Mouse (Mus musculus) Patski (cell line): ENCODE data around the gene Uba3. TPM values are rescaled to one million over a fixed set of nuclear protein-coding genes. Genes with fewer than 3 reads are reported as not detected.

ENCODE experiments used
- ATAC-seq: fragments of 100-300 bp; one replicate; pipeline ENCODE4 v1.8.0; 2021
- CTCF ChIA-PET: fragments of 350-600 bp; sonication (Branson Sonifier 250); formaldehyde crosslinking; loops from one replicate; lab custom pipeline; 2022; ENCODE audit warnings: inconsistent platforms; lab: Charles Lee
- POLR2A ChIA-PET: fragments of 350-600 bp; sonication (Branson Sonifier 250); formaldehyde crosslinking; loops from one replicate; lab custom pipeline; 2022; ENCODE audit warnings: antibody characterized with exemption, inconsistent platforms; lab: Charles Lee
- DNase-seq: peaks from one replicate; pipeline ENCODE4 v3.0.0-alpha.2; 2011; ENCODE audit warnings: low read depth, low spot score
- H3K27me3 ChIP-seq: fragments of 371-371 bp; one replicate; pipeline ENCODE4 v1.5.1; 2021
- CTCF ChIP-seq: fragments of 100-300 bp; IDR thresholded peaks from one replicate; pipeline ENCODE4 v1.5.1; 2021
- in situ Hi-C: fragments of 300-500 bp; cut with MboI; formaldehyde crosslinking; loops from 3 replicates; pipeline ENCODE4 v1.11.1; 2018; ENCODE audit warnings: low pct_unique_long_range_greater_than_20kb, mixed read lengths
- polyA plus RNA-seq: library from polyadenylated mRNA; unstranded; gene quantifications from one replicate; pipeline ENCODE4 v1.2.3, GENCODE M21; 2021

The Uba3 gene
- polyA plus RNA-seq, 1 experiment from 2014 or later, result 118 TPM

DNA sequence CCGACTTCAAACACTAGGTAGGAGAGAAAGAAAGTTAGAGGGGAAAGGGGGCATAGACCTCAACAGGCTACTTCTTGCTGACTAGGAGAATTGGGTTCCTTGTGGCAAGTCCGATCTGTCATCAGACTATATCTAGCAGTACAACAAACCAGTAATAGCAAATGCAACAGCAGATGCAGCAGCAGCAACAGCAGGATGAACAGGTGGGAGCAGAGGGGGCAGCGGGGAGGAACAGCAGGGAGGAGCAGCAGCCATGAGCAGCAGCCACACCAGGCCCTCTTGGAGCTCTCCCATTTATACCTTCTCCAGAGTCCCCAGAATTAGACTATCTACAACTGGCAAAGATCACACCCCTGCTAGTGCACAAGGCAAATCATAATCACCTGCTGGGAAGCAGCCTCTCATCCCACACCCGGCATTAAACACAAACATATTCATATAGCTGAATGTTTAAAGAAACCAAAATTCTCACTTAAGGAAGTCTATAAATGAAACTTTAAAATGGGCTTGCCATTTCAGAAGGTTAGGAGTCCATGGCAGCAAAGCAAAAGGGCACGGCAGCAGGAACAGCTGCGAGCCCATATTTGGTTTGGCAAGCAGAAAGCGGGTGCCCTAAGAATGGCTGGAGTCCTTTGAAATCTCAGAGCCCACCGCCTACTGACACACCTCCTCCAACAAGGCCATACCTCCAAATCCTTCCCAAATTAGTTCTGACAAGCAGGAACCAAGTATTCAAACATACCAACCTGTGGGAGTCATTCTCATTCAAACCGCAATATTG lies 21.8 kb upstream of the Uba3 start:
- no peak for DNase-seq
- ATAC-seq, result no peak
- ChIA-PET POLR2A (no interaction called here), CTCF (no interaction called here)
- no peaks in the 10 kb centered on the region for H3K27me3 ChIP-seq
- in situ Hi-C loops, result no loop called here
- no peak for TF ChIP-seq CTCF

DNA sequence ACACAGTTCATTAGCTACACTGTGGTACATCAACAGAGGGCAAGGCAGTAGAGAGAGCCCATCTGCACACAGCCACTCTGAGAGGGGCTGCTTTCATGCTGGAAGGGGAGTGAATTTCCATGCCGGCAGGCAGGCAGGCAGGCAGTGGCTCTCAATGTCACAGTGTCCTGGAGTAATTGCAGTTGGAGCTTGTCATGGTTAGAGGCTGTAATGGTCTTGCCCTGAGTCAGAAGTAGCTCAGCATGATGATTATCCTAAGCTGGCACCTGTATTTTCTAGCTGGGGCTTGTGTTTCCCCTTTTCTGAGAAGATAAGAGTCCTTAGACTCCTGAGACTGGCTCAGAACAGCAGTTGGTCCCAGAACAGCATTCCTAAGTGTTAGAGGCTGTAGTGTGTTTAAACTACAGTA lies 20.6 kb upstream of the Uba3 start:
- DNase-seq, result no peak
- TF ChIP-seq CTCF, result no peak
- ChIA-PET POLR2A (no interaction called here), CTCF (interaction anchor here (1.0 to 1.2 kb wide), 3 partner anchors 10 to 25 kb away, joined by 3 to 5 read pairs (median 4); partner anchors contain the start of gene Arl6ip5)
- H3K27me3 ChIP-seq, result no peaks in the 10 kb centered on the region
- in situ Hi-C loops, result no loop called here
- ATAC-seq, result no peak

DNA sequence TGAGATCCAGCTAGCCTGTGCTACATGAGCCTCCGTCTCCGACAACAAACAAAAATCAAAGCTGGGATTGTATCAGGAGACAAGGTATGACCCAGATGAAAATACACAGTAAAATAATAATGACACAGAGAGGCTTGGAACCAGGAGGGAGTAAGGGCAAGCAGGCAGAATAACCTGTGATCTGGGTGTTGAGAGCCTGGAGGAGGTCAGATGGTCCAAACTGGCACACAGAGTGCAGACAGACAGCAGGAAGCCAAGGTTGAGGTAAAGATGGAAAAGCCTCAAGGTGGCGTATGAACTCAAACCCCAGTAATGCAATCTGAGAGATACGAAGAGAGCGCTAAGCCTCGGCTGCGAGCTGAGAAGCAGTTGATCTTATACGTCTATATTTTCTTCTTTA lies 19.1 kb upstream of the Uba3 start:
- ChIA-PET POLR2A (interaction anchor here (0.8 kb wide), 1 partner anchor 11 kb away, joined by 3 read pairs; no protein-coding TSS in a partner anchor), CTCF (interaction anchor here (0.9 kb wide), 1 partner anchor 27 kb away, joined by 3 read pairs; no protein-coding TSS in a partner anchor)
- H3K27me3 ChIP-seq, result no peaks in the 10 kb centered on the region
- no peak for TF ChIP-seq CTCF
- DNase-seq (no peak), ATAC-seq (no peak)
- in situ Hi-C loops, result no loop called here

DNA sequence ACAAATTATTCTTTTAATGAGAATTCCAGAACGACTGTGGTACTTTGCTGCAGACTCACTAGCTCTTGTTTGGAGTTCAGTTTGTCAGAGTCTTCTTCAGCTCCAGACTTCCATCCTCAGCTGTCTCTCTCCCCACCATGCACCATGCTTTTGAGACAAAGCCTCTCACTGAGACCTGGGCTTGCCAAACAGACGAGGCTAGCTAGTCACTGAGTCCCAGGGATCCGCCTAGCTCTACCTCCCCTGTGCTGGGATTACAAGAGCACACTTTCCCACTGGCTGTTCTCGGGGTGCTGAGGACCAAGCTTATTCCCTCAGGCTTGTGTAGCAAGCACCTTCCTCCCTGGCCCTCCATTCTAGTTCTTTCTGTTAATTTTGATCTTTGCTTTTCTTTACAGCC lies 18.1 kb upstream of the Uba3 start:
- in situ Hi-C loops, result no loop called here
- no peaks in the 10 kb centered on the region for H3K27me3 ChIP-seq
- ATAC-seq, result no peak
- ChIA-PET CTCF (interaction anchor here (0.7 kb wide), 1 partner anchor 11 kb away, joined by 3 read pairs; no protein-coding TSS in a partner anchor), POLR2A (interaction anchor here (0.6 kb wide), 1 partner anchor 16 kb away, joined by 4 read pairs; no protein-coding TSS in a partner anchor)
- TF ChIP-seq CTCF, result no peak
- no peak for DNase-seq

DNA sequence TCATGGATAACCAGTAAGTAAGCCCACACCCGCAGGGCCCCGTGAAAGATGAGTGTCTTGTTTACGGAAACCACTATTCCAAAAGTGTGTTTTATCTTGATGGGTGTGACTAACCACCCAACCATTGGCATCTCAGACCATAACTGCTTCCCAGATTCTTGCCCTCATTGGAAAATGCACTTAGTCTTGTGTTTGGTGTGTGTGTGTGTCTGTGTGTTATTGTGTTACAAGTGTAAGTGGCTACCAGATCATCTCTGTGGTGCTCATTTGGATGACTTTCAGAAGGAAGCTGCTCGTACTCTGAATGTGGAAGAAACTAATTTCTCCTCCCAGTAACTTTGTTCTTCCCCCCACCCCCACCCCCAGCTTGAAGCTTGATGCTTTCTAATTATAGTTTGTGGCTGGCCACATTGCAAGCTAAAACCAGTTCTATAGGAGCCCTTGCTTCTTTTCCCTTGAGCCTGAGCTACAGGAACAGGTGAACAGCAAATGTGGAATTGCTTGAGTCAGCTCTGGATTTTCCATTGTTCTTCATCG lies 17.6 kb upstream of the Uba3 start:
- CTCF ChIA-PET, result interaction anchor here (0.7 kb wide), 1 partner anchor 11 kb away, joined by 3 read pairs; no protein-coding TSS in a partner anchor
- no peaks in the 10 kb centered on the region for H3K27me3 ChIP-seq
- POLR2A ChIA-PET, result interaction anchor here (0.6 kb wide), 1 partner anchor 15 kb away, joined by 4 read pairs; no protein-coding TSS in a partner anchor
- TF ChIP-seq CTCF, result no peak
- DNase-seq (no peak), ATAC-seq (no peak)
- in situ Hi-C loops, result no loop called here

DNA sequence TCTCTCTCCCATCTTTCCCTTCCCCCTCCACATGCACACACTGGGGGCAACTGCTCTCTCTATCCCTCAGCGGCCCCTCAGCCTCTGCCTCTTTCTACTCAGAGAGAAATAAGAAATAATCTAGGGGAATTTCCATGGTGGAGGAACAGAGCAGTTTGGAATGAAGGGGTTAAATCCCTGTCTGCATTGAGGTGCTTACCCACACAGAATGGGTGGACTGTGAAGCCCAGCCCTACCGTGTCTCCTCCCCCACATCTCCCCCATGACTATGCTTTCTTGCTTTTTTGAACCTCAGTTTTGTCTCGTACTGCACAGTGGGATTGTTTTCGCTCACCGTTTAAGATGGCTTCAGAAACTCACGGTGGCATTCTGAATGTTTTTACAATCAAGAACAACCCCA lies 16.9 kb upstream of the Uba3 start:
- CTCF ChIA-PET, result no interaction called here
- ATAC-seq (no peak), DNase-seq (no peak)
- POLR2A ChIA-PET, result no interaction called here
- H3K27me3 ChIP-seq, result no peaks in the 10 kb centered on the region
- no peak for TF ChIP-seq CTCF
- in situ Hi-C loops, result no loop called here

DNA sequence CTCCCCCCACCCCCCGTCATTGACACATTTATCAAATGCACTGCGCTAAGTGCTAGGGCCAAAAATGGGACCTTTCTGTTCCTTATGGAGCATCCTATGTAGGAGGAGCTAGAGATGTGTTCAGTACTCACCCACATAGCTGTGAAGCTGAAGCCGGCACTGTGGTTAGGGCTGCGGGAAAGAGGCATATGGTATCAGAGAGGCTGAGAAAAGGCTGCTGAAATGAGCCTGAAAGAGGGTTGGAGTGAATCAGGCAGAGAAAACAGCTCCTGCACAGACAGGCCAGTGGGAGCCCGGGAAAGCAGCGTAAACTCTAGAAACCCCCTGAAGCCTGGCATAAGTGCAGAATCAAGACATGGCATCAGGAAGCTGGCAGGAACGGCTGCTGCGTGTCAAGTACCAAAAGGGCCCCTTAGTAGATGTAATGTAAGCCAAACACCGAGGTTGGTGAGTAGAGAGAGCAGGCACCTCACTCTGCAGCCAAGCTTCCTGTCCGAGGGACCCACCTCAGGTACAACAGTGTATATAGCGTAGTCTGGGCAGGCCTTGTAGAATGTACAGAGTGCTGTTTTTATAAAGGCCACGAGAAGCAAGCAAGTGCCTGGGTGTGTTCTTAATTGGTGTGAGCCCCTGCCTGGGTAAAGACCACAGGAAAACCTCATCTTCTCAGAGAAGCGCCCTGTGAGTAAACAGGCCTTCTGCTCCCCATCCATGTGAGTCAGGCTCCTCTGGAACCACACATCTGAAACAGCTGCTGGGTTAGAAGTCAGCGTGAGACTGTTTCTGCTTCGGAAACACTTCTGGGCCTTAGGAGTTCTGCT lies 16.0 kb upstream of the Uba3 start:
- no peak for ATAC-seq

DNA sequence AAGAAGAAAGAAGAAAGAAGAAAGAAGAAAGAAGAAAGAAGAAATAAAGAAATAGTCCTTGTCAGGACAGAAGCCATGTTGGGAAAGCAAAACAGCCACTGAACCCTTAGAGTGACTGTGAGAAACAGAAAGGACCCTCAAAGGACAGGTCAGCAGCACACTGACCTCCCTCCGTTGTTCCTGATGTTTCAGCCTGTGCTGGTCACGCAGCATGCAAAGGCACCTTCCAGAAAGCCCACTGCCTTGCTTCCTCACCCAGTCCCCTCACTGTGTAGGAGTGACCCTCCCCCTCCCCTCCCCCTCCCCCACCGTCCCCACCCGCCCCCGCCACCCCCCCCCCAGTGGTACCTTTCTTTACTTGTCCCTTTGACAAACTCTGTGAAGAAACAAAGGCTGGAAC lies 15.2 kb upstream of the Uba3 start:
- no peak for TF ChIP-seq CTCF
- POLR2A ChIA-PET, result no interaction called here
- CTCF ChIA-PET, result no interaction called here
- no peaks in the 10 kb centered on the region for H3K27me3 ChIP-seq
- no peak for DNase-seq
- no peak for ATAC-seq
- in situ Hi-C loops, result no loop called here

More for the DNA sequence above, 16.0 kb upstream of the Uba3 start:
- ChIA-PET CTCF (no interaction called here), POLR2A (interaction anchor here (0.8 kb wide), 1 partner anchor 9 kb away, joined by 4 read pairs; no protein-coding TSS in a partner anchor)
- DNase-seq, result no peak
- no peak for TF ChIP-seq CTCF
- in situ Hi-C loops, result no loop called here
- no peaks in the 10 kb centered on the region for H3K27me3 ChIP-seq

DNA sequence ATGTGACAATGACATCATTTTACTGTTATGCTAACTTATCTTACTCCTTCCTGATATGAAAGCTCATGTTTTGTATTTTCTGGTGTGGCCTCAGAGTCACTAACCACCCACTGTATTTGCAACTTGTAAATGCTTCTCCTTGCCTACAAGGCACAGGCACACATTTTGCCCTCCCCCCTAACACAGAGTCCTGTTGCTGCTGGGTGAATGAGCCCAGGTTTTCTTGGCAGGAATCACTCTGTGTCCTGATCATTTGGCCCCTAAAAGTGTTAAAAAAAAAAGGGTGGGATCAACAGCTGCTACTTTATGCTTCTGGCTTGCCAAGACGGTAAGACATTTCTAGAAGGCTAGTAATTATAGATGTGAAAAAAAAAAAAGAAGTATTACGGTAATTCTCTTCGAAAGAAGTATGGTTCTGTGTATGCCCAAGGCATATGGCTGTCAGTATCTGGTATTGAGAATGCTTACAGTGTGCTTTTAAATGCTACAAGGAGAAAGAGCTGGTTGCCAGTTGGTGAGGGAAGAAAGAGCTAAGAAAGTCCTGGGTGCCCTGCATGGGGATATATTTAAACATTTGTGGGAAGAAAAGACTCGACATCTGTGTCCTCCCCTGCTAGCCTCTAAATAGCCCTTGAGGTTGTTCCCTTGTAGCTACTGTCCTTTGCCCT lies 10.8 kb upstream of the Uba3 start:
- ChIA-PET POLR2A (no interaction called here), CTCF (interaction anchor here (0.7 kb wide), 1 partner anchor 37 kb away, joined by 3 read pairs; no protein-coding TSS in a partner anchor)
- no peaks in the 10 kb centered on the region for H3K27me3 ChIP-seq
- DNase-seq, result no peak
- ATAC-seq, result no peak
- TF ChIP-seq CTCF, result no peak
- in situ Hi-C loops, result no loop called here

DNA sequence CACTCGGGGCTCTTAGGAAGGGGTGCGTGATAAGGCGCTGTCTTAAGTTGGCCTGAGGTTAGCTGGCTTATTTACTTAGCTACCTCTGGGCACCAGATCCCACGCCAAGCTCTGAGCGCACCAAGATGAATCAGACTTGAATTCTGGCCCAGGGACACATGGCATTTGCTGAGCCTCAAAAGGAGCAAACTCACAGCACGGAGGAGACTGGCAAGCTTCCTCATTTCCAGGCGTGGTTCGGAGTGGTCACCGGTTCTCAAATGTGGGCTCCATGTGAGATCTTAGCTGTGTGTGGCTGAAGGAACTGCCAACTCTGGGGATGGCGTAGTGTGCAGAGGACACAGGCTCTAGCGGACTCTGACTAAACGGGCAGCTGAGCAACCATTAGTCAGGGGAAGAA lies 6.5 kb upstream of the Uba3 start:
- ATAC-seq, result peak; percentile 37
- TF ChIP-seq CTCF, result no peak
- in situ Hi-C loops, result no loop called here
- DNase-seq, result no peak
- no peaks in the 10 kb centered on the region for H3K27me3 ChIP-seq
- ChIA-PET POLR2A (interaction anchor here (1.3 kb wide), 1 partner anchor 9 kb away, joined by 4 read pairs; no protein-coding TSS in a partner anchor), CTCF (interaction anchor here (1.0 to 3.4 kb wide), 3 partner anchors 10 to 206 kb away, joined by 4 to 11 read pairs (median 6); no protein-coding TSS in a partner anchor)
